Mouse (Mus musculus) spleen, adult 12 weeks (tissue): ENCODE results near the gene Hba-a2.

Source experiments
- DNase-seq: peaks from one replicate; pipeline ENCODE4 v3.0.0; 2022; ENCODE audit warnings: low spot score

Hba-a2 gene

GRCm38 (mm10) chr11:32320507-32321195 is 24.4 kb downstream of the Hba-a2 start:
- no peak for DNase-seq

DNA sequence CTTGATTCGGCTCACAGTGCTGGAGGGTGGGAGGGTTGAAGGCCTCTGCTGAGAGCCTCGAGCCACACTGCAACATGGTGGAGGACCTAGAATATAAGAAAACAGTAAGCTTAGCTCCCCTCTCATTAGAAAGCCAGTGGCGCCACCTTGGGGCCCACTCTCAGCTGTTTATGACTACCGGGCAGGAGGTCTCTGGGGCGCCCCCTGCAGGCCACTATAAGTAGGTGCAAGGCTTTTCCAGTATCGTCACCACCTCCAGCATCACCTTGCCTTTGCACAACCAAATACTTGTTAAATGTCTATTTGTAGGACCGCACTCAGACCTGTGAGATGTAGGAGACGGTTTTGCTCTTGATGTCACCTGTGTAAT is 24.9 kb downstream of the Hba-a2 start:
- peak; percentile 63 for DNase-seq

GRCm38 (mm10) chr11:32324609-32325008 is 28.3 kb downstream of the Hba-a2 start:
- peak; percentile 79 for DNase-seq

DNA sequence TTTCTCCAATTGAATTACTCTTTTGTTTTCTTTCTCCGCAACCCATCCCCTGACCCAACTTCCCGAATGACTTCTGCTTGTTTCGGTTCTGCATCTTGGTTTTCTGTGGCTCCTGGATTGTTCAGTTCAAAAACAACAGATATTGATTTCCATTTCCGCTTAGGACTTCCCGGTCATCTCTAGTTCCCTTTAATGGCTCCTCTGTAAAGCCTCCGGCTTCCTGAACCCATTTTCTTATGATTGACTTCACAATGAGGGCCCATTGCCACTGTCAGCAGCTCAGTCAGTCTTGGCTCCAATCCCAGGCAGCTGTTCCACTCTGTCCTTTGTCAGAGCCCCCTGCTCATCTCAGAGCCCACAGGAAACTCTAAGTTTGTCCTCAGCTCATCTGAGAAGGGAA is 34.8 kb downstream of the Hba-a2 start:
- DNase-seq = no peak

- DNase-seq = no peak
Measured at GRCm38 (mm10) chr11:32331861-32332260, 35.6 kb downstream of the Hba-a2 start.

DNA sequence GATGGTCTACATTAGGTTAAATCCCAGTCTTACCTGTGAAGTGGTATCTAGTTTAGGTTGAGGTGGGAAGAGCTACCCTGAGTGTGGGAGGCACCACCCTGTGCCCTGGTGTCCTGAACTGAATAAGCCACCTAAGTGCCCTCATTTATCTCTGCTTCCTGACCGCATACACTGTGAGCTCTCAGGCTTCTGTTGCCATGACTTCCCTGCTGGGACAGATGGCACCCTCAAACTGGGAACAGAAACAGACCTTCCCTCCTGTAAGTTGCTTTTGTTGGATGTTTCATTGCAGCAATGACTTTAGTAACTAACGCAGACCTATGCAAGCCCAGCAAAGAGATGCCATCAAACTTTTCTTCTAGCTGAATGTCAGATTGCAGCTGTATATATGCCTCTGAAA is 36.9 kb downstream of the Hba-a2 start:
- no peak for DNase-seq

DNA sequence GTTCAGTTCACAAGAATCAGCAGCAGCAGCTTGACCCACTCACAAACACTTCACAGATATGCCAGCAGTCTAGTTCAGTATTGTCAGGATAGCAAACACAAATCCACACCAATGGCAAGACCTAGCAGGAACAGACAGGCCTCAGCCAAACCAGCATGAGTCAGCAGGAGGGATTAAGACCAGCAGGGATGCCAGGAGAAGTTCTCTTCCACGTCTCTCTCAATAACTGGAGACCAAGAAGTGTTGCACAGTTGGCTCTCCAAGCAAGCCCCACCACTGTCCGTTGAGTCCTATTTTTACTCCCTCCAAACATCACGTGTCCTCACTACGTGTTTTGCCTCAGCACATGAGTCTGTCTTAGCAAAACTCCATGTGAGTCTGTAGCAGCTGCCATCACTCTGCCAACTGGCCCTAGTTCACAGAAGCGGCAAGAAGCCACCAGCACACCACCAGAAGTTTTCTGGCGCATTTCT is 40.2 kb downstream of the Hba-a2 start:
- DNase-seq = no peak

DNA sequence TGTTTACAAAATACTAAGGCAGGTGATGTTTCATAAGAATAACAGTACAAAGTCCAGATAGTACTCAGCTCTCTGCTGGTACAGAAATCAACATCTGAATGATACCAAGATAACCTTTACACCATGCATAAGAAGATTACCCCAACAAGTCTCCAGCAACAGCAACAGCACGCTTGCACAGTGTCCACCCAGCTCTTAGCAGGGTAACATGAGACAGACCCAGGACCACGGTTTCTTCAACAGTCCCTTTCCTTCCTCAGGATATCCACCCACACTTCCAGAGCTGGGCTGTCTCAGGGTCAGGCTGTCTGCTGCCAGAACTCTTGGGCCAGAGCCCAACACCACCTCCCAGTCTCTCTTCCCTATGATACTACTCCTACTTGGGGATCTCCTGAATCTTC is 42.8 kb downstream of the Hba-a2 start:
- no peak for DNase-seq

DNA sequence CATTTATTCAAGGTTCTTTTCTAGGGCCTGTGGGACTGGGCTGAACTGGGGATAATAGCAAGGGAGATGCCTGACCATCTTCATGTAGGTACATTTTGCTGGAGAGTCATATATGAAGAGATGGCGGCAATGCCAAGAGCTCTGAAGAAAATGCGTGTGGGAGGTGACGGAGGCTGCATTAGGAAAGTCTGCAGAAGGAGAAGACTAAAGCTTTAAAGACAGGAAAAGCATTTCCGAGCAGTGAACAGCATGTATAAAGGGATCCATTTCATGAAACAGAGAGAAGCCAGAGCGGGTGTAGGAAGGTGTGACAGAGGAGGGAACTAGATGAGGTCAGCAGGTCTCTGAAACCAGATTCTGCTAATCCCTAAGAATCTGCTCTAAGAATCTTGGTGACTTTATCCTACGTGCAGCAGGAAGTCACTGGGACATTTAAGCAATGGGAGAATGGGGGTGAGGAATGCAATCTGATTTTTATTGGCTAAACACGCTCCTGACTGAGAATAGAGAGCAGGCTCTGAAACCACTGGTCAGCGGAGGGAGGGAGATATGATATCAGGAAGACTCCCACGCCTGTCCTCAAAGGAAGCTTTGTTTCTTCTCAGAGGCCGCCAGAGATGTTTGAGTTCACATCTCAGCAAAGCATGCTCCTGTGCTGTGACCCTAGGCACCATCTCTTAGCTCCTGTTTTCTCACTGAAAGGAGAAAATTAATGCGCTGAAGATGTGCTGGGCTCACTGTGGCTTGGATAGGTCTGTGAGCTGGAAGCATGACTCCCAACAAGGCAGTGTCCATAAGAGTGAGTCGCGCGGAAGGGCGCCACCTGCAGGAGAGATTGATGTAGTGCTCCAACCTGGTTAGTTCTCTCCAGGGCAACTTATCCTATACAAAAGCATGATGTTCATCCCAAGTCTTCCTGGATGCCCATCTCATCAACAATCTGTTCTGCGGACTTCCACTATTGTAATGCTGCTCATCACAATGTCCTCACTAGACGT is 44.5 kb downstream of the Hba-a2 start:
- DNase-seq = peak; percentile 35

DNA sequence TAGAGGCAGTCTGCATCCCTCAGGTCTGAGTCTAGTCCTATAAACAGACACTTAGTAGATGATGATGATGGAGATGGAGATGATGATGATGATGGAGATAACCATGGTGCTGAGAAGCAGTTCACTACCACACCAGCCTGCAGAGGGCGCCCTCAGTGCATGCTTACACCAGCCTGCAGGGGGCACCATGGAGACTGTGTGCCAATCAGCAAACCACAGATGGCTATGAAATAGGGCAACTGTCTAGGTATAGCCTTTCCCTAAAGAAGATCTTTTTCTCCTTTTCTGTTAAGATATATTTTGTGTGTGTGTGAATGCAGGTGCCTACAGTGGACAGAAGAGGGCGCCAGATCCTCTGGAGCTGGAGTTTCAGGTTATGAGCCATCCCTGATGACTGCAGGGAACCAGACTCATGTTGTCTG is 46.5 kb downstream of the Hba-a2 start:
- peak; percentile 42 for DNase-seq

GRCm38 (mm10) chr11:32343350-32343749 is 47.1 kb downstream of the Hba-a2 start:
- DNase-seq = no peak

DNA sequence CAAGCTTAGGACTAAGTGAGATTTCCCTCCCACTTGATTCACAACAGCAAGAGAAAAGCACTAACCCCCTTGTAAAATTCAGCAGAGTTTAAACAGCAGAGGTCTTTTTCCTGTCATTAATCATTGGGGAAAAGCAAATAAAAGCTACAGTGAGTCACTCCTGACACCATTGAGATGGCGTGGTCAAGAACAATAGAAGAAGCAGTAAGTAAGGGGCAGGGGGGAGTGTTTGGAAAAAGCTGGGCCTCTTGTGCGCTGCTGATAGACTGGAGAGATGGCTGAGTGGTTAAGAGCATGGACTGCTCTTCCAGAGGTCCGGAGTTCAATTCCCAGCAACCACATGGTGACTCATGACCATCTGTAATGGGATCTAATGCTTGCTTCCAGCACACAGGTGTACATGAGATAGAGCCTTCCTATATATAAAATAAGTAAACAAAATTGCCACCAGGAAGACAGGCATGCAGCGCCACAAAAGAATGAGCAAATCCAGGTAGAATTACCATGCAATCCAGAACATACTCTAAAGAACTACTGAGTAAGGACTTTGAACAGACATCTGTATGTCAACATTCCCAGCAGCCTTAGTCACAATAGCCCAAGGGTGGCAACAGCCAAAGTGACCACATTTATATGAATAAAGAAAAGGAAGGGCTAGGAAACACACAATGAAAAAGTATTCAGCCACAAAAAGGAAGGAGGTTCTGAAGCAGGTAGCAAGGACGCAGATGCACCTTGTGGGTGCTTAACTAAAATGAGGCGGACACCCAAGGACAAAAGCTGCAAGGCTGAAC is 49.4 kb downstream of the Hba-a2 start:
- no peak for DNase-seq
